In genomic region chr10:59843125-59843524, GRCm38 (mm10) we compare ENCODE assay signal across 13 mouse cellular contexts.
"Had no signal": no experiment of that assay in that cellular context is flagged by ENCODE, and none has a peak within 500 bp of the region (broad histone marks: within the 10 kb centered on the region; RNA-seq: fewer than 3 reads in every experiment).

No protein-coding gene starts in this region.

- H3K4me1 ChIP-seq: liver, embryonic 12.5 days; midbrain, embryonic 12.5 days had no signal

- H3K9me3 ChIP-seq: limb, embryonic 10.5 days; liver, embryonic 12.5 days; megakaryocyte, embryonic 14.5 days; midbrain, embryonic 12.5 days had no signal

- DNase-seq: kidney, adult 11 months; kidney, adult 9 months; kidney, postnatal 10 days; lung, embryonic 14.5 days; lung, postnatal 10 days; right cerebral cortex, postnatal 14 days; thymus, postnatal 36 days had no signal

- H3K4me3 ChIP-seq: left cerebral cortex, adult 2 months; limb, embryonic 10.5 days; liver, embryonic 12.5 days; megakaryocyte, embryonic 14.5 days; midbrain, embryonic 12.5 days had no signal

- H3K36me3 ChIP-seq: limb, embryonic 10.5 days; liver, embryonic 12.5 days; midbrain, embryonic 12.5 days had no signal

- H3K27ac ChIP-seq: left cerebral cortex, adult 2 months; limb, embryonic 10.5 days; liver, embryonic 12.5 days; macrophage; midbrain, embryonic 12.5 days had no signal

- H3K27me3 ChIP-seq: liver, embryonic 12.5 days; megakaryocyte, embryonic 14.5 days; midbrain, embryonic 12.5 days had no signal
